Mouse (Mus musculus): ENCODE measurements at regions not wholly inside any gene's neighbourhood (a gene's known extent, or its start where the extent isn't known, plus 50 kb on each side); places are given as distances from the start of the nearest gene placed in this dataset.

- no peaks in the 10 kb centered on the region for H3K36me3 ChIP-seq (ENCODE audit: control insufficient read depth, insufficient read depth, low read length)
- H3K9me3 ChIP-seq (ENCODE audit: control insufficient read depth, low read depth, low read length), result no peaks in the 10 kb centered on the region
- 78% methylated on average over 4 of the region's 4 CpGs for WGBS
- no peak overlapping the region for H3K9ac ChIP-seq (replicated peaks; ENCODE audit: low read depth, low read length)
- no peaks in the 10 kb centered on the region for H3K27me3 ChIP-seq (ENCODE audit: control insufficient read depth, insufficient read depth, low read length)
- no peak overlapping the region for H3K4me2 ChIP-seq (replicated peaks; ENCODE audit: low read depth, low read length)
- no peaks in the 10 kb centered on the region for H3K4me1 ChIP-seq (ENCODE audit: control insufficient read depth, insufficient read depth, low read length)
- no peak overlapping the region for H3K4me3 ChIP-seq (ENCODE audit: low read depth, low read length)
- no peak for ATAC-seq (ENCODE audit: insufficient number of reproducible peaks, insufficient read depth, low FRiP score, low read depth)
- H3K27ac ChIP-seq (ENCODE audit: low read length), result no peak overlapping the region
These were observed 83.1 kb downstream of the Thbs2 start for GRCm38 (mm10) chr17:14610791-14611522.

- H3K9ac ChIP-seq (replicated peaks; ENCODE audit: low read depth, low read length), result no peak overlapping the region
- no peak overlapping the region for H3K4me3 ChIP-seq (ENCODE audit: low read depth, low read length)
- WGBS, result 84% methylated on average over 4 of the region's 4 CpGs
- no peaks in the 10 kb centered on the region for H3K4me1 ChIP-seq (ENCODE audit: control insufficient read depth, insufficient read depth, low read length)
- H3K9me3 ChIP-seq (ENCODE audit: control insufficient read depth, low read depth, low read length), result no peaks in the 10 kb centered on the region
- H3K36me3 ChIP-seq (ENCODE audit: control insufficient read depth, insufficient read depth, low read length), result no peaks in the 10 kb centered on the region
- ATAC-seq (ENCODE audit: insufficient number of reproducible peaks, insufficient read depth, low FRiP score, low read depth), result no peak
- H3K4me2 ChIP-seq (replicated peaks; ENCODE audit: low read depth, low read length), result no peak overlapping the region
- H3K27me3 ChIP-seq (ENCODE audit: control insufficient read depth, insufficient read depth, low read length), result no peaks in the 10 kb centered on the region
- no peak overlapping the region for H3K27ac ChIP-seq (ENCODE audit: low read length)
These were observed 85.2 kb downstream of the Thbs2 start for GRCm38 (mm10) chr17:14608845-14609244.

DNA sequence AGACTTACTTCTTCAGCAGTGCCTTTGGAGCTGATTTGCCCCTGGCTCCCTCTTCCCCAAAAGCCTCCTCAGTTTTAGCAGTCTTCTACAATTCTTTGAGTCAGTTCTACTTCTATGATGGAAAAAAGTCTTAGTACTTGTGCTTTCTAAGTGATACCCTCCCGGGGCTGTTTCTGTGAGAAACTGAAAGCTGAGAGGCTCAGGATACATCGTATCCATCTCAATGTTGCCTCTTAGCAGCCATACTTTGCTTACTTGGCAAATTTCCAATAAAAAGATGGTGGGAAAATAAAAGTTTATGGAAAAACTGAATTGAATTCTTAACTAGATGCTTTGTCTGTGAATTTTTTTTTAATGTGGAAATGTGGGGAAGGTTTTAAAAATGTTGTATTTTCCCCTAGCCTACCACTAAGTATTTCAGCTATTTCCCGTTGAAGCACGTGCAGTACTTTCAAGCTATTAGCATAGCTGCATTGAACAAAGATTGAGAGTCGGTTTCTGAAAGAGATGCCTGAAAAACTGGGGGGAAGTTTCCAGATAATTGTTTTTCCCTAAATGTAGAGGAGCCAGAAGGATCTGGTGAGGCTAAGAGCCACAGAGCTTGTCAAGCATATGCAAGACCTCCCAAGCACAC is 87.6 kb downstream of the Thbs2 start:
- no peak for ATAC-seq (ENCODE audit: insufficient number of reproducible peaks, insufficient read depth, low FRiP score, low read depth)
- Histone ChIP-seq H3K27me3 (ENCODE audit: control insufficient read depth, insufficient read depth, low read length) (no peaks in the 10 kb centered on the region), H3K27ac (ENCODE audit: low read length) (no peak overlapping the region), H3K36me3 (ENCODE audit: control insufficient read depth, insufficient read depth, low read length) (no peaks in the 10 kb centered on the region), H3K4me3 (ENCODE audit: low read depth, low read length) (no peak overlapping the region), H3K9me3 (ENCODE audit: control insufficient read depth, low read depth, low read length) (no peaks in the 10 kb centered on the region), H3K4me2 (replicated peaks; ENCODE audit: low read depth, low read length) (no peak overlapping the region), H3K4me1 (ENCODE audit: control insufficient read depth, insufficient read depth, low read length) (no peaks in the 10 kb centered on the region), H3K9ac (replicated peaks; ENCODE audit: low read depth, low read length) (no peak overlapping the region)
- WGBS, result 58% methylated on average over 5 of the region's 5 CpGs

DNA sequence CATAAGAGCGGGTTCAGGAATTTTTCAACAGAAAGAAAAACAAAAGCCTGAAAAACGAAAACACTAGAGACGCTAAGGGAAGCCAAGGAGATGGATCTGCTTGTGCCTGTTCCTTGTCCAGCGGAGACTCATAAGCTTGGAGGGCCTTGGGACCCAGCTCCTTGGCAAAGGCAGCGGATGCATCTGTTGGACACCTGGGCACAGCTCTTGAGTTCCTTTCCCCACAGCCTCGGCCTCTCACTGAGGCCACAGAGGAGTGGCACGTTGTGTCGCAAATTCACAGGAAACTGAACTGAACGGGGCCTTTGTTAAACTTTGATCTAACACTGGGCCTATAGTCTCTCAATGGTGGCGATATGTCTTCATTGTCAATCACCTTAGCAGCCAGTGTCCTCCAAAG is 94.4 kb downstream of the Thbs2 start:
- H3K4me1 ChIP-seq (ENCODE audit: control insufficient read depth, insufficient read depth, low read length), result no peaks in the 10 kb centered on the region; the same call in 1 of the 2 replicates
- 80% methylated on average over 10 of the region's 10 CpGs for WGBS

GRCm38 (mm10) chr17:14596470-14596869 is 97.6 kb downstream of the Thbs2 start:
- WGBS, result 85% methylated on average over 7 of the region's 7 CpGs
- no peaks in the 10 kb centered on the region for H3K9me3 ChIP-seq (ENCODE audit: control insufficient read depth, low read depth, low read length)
- no peak overlapping the region for H3K9ac ChIP-seq (replicated peaks; ENCODE audit: low read depth, low read length)
- H3K4me2 ChIP-seq (replicated peaks; ENCODE audit: low read depth, low read length), result no peak overlapping the region
- no peaks in the 10 kb centered on the region; the same call in 1 of the 2 replicates for H3K4me1 ChIP-seq (ENCODE audit: control insufficient read depth, insufficient read depth, low read length)
- no peak for ATAC-seq (ENCODE audit: insufficient number of reproducible peaks, insufficient read depth, low FRiP score, low read depth)
- no peaks in the 10 kb centered on the region for H3K36me3 ChIP-seq (ENCODE audit: control insufficient read depth, insufficient read depth, low read length)
- no peaks in the 10 kb centered on the region for H3K27me3 ChIP-seq (ENCODE audit: control insufficient read depth, insufficient read depth, low read length)
- no peak overlapping the region for H3K27ac ChIP-seq (ENCODE audit: low read length)
- H3K4me3 ChIP-seq (ENCODE audit: low read depth, low read length), result no peak overlapping the region

More for the DNA sequence above, 94.4 kb downstream of the Thbs2 start:
- Histone ChIP-seq H3K36me3 (ENCODE audit: control insufficient read depth, insufficient read depth, low read length) (no peaks in the 10 kb centered on the region), H3K4me3 (ENCODE audit: low read depth, low read length) (no peak overlapping the region), H3K9me3 (ENCODE audit: control insufficient read depth, low read depth, low read length) (no peaks in the 10 kb centered on the region), H3K27ac (ENCODE audit: low read length) (no peak overlapping the region), H3K9ac (replicated peaks; ENCODE audit: low read depth, low read length) (no peak overlapping the region), H3K4me2 (replicated peaks; ENCODE audit: low read depth, low read length) (no peak overlapping the region), H3K27me3 (ENCODE audit: control insufficient read depth, insufficient read depth, low read length) (no peaks in the 10 kb centered on the region)
- ATAC-seq (ENCODE audit: insufficient number of reproducible peaks, insufficient read depth, low FRiP score, low read depth), result no peak

DNA sequence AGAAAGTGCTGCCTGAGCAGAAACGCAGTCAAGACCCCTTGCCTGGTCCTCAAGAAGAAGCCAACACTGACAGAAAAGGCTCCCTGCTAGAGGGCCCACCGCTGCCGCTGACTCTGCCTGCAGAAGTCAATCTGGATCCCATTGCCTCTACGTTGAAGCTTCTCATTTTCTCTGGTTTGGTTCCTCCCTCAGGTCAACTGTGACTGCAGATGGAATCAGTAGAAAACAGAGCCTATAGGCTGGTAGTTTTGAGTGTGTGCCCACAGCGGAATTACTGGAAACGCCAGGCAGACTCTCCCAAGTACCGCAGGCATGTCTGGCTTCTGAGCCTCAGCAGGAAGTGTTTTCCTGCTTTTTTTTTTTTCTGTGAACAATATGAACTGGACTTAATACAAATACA is 98.5 kb downstream of the Thbs2 start:
- no peaks in the 10 kb centered on the region for H3K4me1 ChIP-seq (ENCODE audit: control insufficient read depth, insufficient read depth, low read length)
- no peaks in the 10 kb centered on the region for H3K27me3 ChIP-seq (ENCODE audit: control insufficient read depth, insufficient read depth, low read length)
- H3K4me2 ChIP-seq (replicated peaks; ENCODE audit: low read depth, low read length), result no peak overlapping the region
- WGBS, result 78% methylated on average over 7 of the region's 7 CpGs
- H3K9ac ChIP-seq (replicated peaks; ENCODE audit: low read depth, low read length), result no peak overlapping the region
- no peak overlapping the region for H3K4me3 ChIP-seq (ENCODE audit: low read depth, low read length)
- no peaks in the 10 kb centered on the region for H3K9me3 ChIP-seq (ENCODE audit: control insufficient read depth, low read depth, low read length)
- no peak for ATAC-seq (ENCODE audit: insufficient number of reproducible peaks, insufficient read depth, low FRiP score, low read depth)
- no peaks in the 10 kb centered on the region for H3K36me3 ChIP-seq (ENCODE audit: control insufficient read depth, insufficient read depth, low read length)
- H3K27ac ChIP-seq (ENCODE audit: low read length), result no peak overlapping the region

DNA sequence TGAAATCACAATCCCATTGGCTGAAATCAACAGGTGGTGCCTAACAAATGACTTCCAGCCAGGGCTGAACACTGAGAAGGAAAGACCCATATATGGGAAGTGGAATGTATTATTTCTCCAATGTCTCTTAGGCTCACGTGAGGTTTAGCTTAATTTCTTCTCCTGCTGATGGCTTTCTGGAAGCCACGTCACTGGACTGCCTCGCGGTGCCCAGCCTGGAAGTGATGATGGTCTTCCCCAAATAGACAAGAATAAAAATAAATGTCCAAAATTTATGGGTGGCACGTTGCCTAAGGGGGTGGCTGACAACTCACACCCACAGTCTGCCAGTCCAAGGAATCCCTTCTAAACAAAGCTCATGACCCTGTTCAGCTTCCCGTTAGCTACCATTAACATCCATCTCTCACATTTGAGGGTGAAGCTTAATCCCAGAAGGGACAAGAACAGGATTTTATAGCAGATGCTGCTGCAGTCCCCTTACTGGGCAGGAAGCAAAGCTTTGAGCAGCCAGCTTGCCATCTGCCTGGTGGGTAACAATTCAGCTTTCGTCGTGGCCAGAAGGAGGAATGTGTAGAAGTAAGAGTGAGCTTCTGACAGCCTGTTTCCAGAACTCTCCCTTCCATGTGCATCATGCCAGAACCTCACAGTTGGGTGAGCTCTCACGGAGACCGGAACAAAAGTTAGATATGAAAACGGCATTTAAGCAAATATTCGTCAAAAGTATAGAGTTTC is 105.8 kb downstream of the Thbs2 start:
- Histone ChIP-seq H3K4me2 (replicated peaks; ENCODE audit: low read depth, low read length) (no peak overlapping the region), H3K4me1 (ENCODE audit: control insufficient read depth, insufficient read depth, low read length) (no peaks in the 10 kb centered on the region), H3K9ac (replicated peaks; ENCODE audit: low read depth, low read length) (no peak overlapping the region), H3K36me3 (ENCODE audit: control insufficient read depth, insufficient read depth, low read length) (no peaks in the 10 kb centered on the region), H3K9me3 (ENCODE audit: control insufficient read depth, low read depth, low read length) (no peaks in the 10 kb centered on the region), H3K27ac (ENCODE audit: low read length) (no peak overlapping the region), H3K27me3 (ENCODE audit: control insufficient read depth, insufficient read depth, low read length) (no peaks in the 10 kb centered on the region), H3K4me3 (ENCODE audit: low read depth, low read length) (no peak overlapping the region)
- ATAC-seq (ENCODE audit: insufficient number of reproducible peaks, insufficient read depth, low FRiP score, low read depth), result no peak
- WGBS, result 83% methylated on average over 12 of the region's 12 CpGs

DNA sequence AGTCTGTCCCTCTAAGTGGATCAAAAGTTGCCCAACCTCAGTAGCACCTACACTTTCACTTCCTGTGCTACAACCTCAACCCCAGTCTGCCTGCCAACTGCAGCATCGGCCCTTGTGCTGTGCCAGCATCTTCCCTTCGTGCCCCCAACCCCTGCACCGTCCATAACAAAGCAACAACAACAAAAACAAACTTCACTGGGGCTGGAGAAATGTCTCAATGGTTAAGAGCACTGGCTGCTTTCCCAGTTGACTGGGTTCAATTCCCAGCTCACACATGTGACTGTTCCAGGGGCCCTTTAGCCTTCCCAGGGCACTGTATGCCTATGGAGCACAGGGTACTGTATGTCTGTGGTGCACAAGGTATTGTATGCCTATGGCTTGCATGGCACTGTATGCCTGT is 114.4 kb downstream of the Thbs2 start:
- whole genome bisulfite sequencing, result 85% methylated on average over 3 of the region's 3 CpGs

More for the DNA sequence above, 114.4 kb downstream of the Thbs2 start:
- Histone ChIP-seq H3K27ac (ENCODE audit: low read length) (no peak overlapping the region), H3K4me2 (replicated peaks; ENCODE audit: low read depth, low read length) (no peak overlapping the region), H3K27me3 (ENCODE audit: control insufficient read depth, insufficient read depth, low read length) (no peaks in the 10 kb centered on the region), H3K9me3 (ENCODE audit: control insufficient read depth, low read depth, low read length) (no peaks in the 10 kb centered on the region), H3K4me3 (ENCODE audit: low read depth, low read length) (no peak overlapping the region), H3K4me1 (ENCODE audit: control insufficient read depth, insufficient read depth, low read length) (no peaks in the 10 kb centered on the region), H3K9ac (replicated peaks; ENCODE audit: low read depth, low read length) (no peak overlapping the region), H3K36me3 (ENCODE audit: control insufficient read depth, insufficient read depth, low read length) (no peaks in the 10 kb centered on the region)
- ATAC-seq (ENCODE audit: insufficient number of reproducible peaks, insufficient read depth, low FRiP score, low read depth), result no peak

All from stomach, embryonic 14.5 days (tissue).